Mouse (Mus musculus): ENCODE measurements at regions not wholly inside any gene's neighbourhood (a gene's known extent, or its start where the extent isn't known, plus 50 kb on each side); places are given as distances from the start of the nearest gene placed in this dataset.

- Histone ChIP-seq H3K27me3 (replicated peaks; ENCODE audit: control insufficient read depth, insufficient read depth, low read length) (no peaks in the 10 kb centered on the region), H3K27ac (ENCODE audit: low read depth, low read length) (no peak overlapping the region), H3K36me3 (ENCODE audit: control insufficient read depth, insufficient read depth) (no peaks in the 10 kb centered on the region), H3K9ac (ENCODE audit: low read depth, low read length) (no peak overlapping the region), H3K4me2 (replicated peaks; ENCODE audit: low read depth) (no peak overlapping the region), H3K4me3 (ENCODE audit: low read depth, low read length) (no peak overlapping the region), H3K9me3 (ENCODE audit: control insufficient read depth) (no peaks in the 10 kb centered on the region), H3K4me1 (replicated peaks; ENCODE audit: control insufficient read depth, insufficient read depth, low read length) (no peaks in the 10 kb centered on the region)
- no peak for TF ChIP-seq CTCF (IDR thresholded peaks at IDR 0.05; ENCODE audit: low read depth)
- 68% methylated on average over 5 of the region's 5 CpGs for WGBS
- no peak for ATAC-seq
Observed at GRCm38 (mm10) chr1:89402513-89403210, 51.9 kb upstream of the Agap1 start.

GRCm38 (mm10) chr1:89403551-89404050, 51.0 kb upstream of the Agap1 start:
- 0 out of 2 replicates have a peak, but pooled peaks have one; percentile 67 for ATAC-seq
- H3K9ac ChIP-seq (ENCODE audit: low read depth, low read length), result no peak overlapping the region
- no peak overlapping the region for H3K4me2 ChIP-seq (replicated peaks; ENCODE audit: low read depth)
- 36% methylated on average over 7 of the region's 7 CpGs for WGBS
- H3K4me3 ChIP-seq (ENCODE audit: low read depth, low read length), result no peak overlapping the region
- H3K4me1 ChIP-seq (replicated peaks; ENCODE audit: control insufficient read depth, insufficient read depth, low read length), result no peaks in the 10 kb centered on the region
- TF ChIP-seq CTCF (IDR thresholded peaks at IDR 0.05; ENCODE audit: low read depth), result no peak
- no peaks in the 10 kb centered on the region for H3K36me3 ChIP-seq (ENCODE audit: control insufficient read depth, insufficient read depth)
- H3K27me3 ChIP-seq (replicated peaks; ENCODE audit: control insufficient read depth, insufficient read depth, low read length), result no peaks in the 10 kb centered on the region
- no peak overlapping the region for H3K27ac ChIP-seq (ENCODE audit: low read depth, low read length)
- H3K9me3 ChIP-seq (ENCODE audit: control insufficient read depth), result no peaks in the 10 kb centered on the region
